Mouse (Mus musculus) hindbrain, embryonic 14.5 days (tissue): ENCODE measurements around the gene Utrn. TPM values are rescaled to one million over a fixed set of nuclear protein-coding genes. Genes with fewer than 3 reads are reported as not detected.

Source experiments
- ATAC-seq: fragments of 200-750 bp; cut with Nextera tagmentation; 2 replicates; pipeline ENCODE4 v1.8.0; 2017; ENCODE audit warnings: moderate number of reproducible peaks, mild to moderate bottlenecking, moderate TSS enrichment, moderate library complexity; ENCODE audit not compliant: low FRiP score
- DNase-seq: peaks from one replicate; pipeline ENCODE4 v3.0.0-alpha.2; 2015; ENCODE audit warnings: low spot score
- H3K27ac ChIP-seq: fragments of 300-500 bp; sonication (generic); 2 replicates; pipeline ENCODE4 v1.5.1; 2014; ENCODE audit warnings: mild to moderate bottlenecking, moderate library complexity
- H3K27me3 ChIP-seq: fragments of 300-500 bp; sonication (generic); 2 replicates; pipeline ENCODE4 v1.6.1; 2014; ENCODE audit warnings: mild to moderate bottlenecking, low read length, mixed read lengths; ENCODE audit not compliant: control insufficient read depth, insufficient read depth
- H3K36me3 ChIP-seq: fragments of 300-500 bp; sonication (generic); replicated peaks from 2 replicates; pipeline ENCODE4 v1.6.1; 2014; ENCODE audit not compliant: control insufficient read depth, insufficient read depth
- H3K4me1 ChIP-seq: fragments of 300-500 bp; sonication (generic); replicated peaks from 2 replicates; pipeline ENCODE4 v1.6.1; 2014; ENCODE audit warnings: antibody characterized with exemption, low read length, mixed read lengths; ENCODE audit not compliant: control insufficient read depth, insufficient read depth
- H3K4me2 ChIP-seq: fragments of 300-500 bp; sonication (generic); replicated peaks from 2 replicates; pipeline ENCODE4 v1.6.1; 2014; ENCODE audit warnings: mild to moderate bottlenecking, moderate library complexity
- H3K4me3 ChIP-seq: fragments of 300-500 bp; sonication (generic); replicated peaks from 2 replicates; pipeline ENCODE4 v1.5.1; 2014; ENCODE audit warnings: mild to moderate bottlenecking, low read length
- H3K9ac ChIP-seq: fragments of 300-500 bp; sonication (generic); 2 replicates; pipeline ENCODE4 v1.6.1; 2014
- H3K9me3 ChIP-seq: fragments of 300-500 bp; sonication (generic); 2 replicates; pipeline ENCODE4 v1.6.1; 2016; ENCODE audit warnings: low read length; ENCODE audit not compliant: control insufficient read depth
- WGBS: fragments of 180-500 bp; shearing (Covaris S2); extraction: QIAGEN DNeasy Blood & Tissue Kit; methylation state at CpG from one replicate; pipeline ENCODE4 v1.1.7; 2014; 5-methylcytosine and 5-hydroxymethylcytosine counted together
- polyA plus RNA-seq: library from polyadenylated mRNA; unstranded; fragments of >200 nt; fragmentation: Nextera tagmentation; extraction: Ambion mirVana; gene quantifications from 2 replicates; pipeline ENCODE4 v1.2.1, GENCODE M21; 2014

Gene Utrn
- polyA plus RNA-seq = 25.0 and 28.2 TPM in 2 replicates

DNA sequence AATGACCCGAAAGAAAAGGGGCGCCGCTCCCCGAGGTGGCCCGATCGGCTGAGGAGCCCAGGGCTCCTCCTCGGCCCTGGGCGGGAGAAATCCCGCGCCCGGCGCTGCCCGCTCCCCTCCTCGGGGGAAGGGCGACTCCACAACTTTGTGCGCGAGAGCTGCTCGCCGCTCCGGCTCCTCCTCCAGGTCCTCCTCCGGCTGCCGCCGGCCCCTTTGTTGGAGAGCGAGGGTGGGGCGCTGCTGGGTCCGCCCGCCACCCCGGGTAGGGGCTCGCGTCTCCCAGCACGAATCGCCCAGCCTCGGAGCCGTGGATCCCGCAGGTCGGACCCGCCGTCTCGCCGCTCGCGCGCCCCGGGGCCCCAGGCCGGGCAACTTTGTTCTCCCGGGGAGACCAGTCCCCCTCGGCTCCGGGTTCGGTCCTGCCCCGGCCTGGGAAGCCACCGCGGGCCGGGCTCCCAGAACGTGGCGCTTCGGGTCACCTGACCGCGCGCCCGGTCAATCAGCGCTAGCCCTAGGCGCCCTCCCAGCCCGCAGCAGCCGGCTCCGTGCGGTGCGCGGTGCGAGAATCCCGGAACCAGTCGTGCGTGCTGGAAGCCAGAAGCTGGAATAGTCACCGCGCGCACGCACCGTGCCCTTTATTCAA is at the start of gene Utrn:
TSS of gene Utrn (minus strand) at position 337 of the 643 bp plus-strand sequence.
- H3K4me2 ChIP-seq = peak within 1 kb of the TSS; percentile 84
- H3K4me1 ChIP-seq = peaks cover 9% of the 10 kb centered on the region
- peak; percentile 63 for DNase-seq
- ATAC-seq = peak; percentile 82
- no peaks in the 10 kb centered on the region for H3K9me3 ChIP-seq
- H3K9ac ChIP-seq = peak within 1 kb of the TSS; percentile 69
- under 1% methylated on average over 67 of the region's 77 CpGs for WGBS
- H3K27me3 ChIP-seq = no peaks in the 10 kb centered on the region
- peak within 1 kb of the TSS; percentile 72 for H3K4me3 ChIP-seq
- peak within 1 kb of the TSS; percentile 65 for H3K27ac ChIP-seq
- no peaks in the 10 kb centered on the region for H3K36me3 ChIP-seq

GRCm38 (mm10) chr10:12917626-12918025 is 48.5 kb upstream of the Utrn start:
- WGBS = 8% methylated on average over 1 of the region's 1 CpGs
- Histone ChIP-seq H3K9ac (no peak overlapping the region), H3K9me3 (no peaks in the 10 kb centered on the region), H3K36me3 (no peaks in the 10 kb centered on the region), H3K4me2 (no peak overlapping the region), H3K27me3 (no peaks in the 10 kb centered on the region), H3K27ac (no peak overlapping the region), H3K4me1 (no peaks in the 10 kb centered on the region), H3K4me3 (no peak overlapping the region)
- ATAC-seq (no peak), DNase-seq (no peak)

DNA sequence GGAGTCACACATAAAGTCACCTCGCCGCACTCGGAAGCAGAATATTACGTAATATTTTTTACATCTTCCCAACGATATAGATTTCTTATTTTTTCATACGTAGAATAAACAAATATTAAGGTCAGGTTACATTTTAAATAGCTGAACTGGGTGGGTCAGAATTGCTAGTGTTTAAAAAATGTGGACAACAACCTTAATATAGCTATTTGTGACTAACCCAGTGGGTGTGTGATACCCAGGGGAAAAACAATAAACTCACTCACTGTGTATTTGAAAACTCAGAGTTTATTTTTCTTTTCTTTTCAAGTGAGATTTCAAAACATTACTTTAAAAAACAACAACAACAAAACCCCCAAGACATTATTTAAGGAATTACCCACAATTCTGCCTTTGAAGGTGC is 47.2 kb upstream of the Utrn start:
- H3K9me3 ChIP-seq = no peaks in the 10 kb centered on the region
- DNase-seq (no peak), ATAC-seq (no peak)
- H3K27ac ChIP-seq = no peak overlapping the region
- H3K9ac ChIP-seq = no peak overlapping the region
- no peaks in the 10 kb centered on the region for H3K36me3 ChIP-seq
- H3K4me3 ChIP-seq = no peak overlapping the region
- WGBS = 91% methylated on average over 6 of the region's 6 CpGs
- no peaks in the 10 kb centered on the region for H3K4me1 ChIP-seq
- no peaks in the 10 kb centered on the region for H3K27me3 ChIP-seq
- H3K4me2 ChIP-seq = no peak overlapping the region

- no peaks in the 10 kb centered on the region for H3K4me1 ChIP-seq
- 85% methylated on average over 7 of the region's 7 CpGs for WGBS
- H3K27me3 ChIP-seq = no peaks in the 10 kb centered on the region
- H3K36me3 ChIP-seq = no peaks in the 10 kb centered on the region
- no peaks in the 10 kb centered on the region for H3K9me3 ChIP-seq
- ATAC-seq (no peak), DNase-seq (no peak)
- H3K4me3 ChIP-seq = no peak overlapping the region
- no peak overlapping the region for H3K4me2 ChIP-seq
- no peak overlapping the region for H3K27ac ChIP-seq
- H3K9ac ChIP-seq = no peak overlapping the region
Measured at GRCm38 (mm10) chr10:12915826-12916225, 46.7 kb upstream of the Utrn start.

GRCm38 (mm10) chr10:12914203-12914602 is 45.0 kb upstream of the Utrn start:
- Histone ChIP-seq H3K4me3 (no peak overlapping the region), H3K27me3 (no peaks in the 10 kb centered on the region), H3K9me3 (no peaks in the 10 kb centered on the region), H3K27ac (no peak overlapping the region), H3K9ac (no peak overlapping the region), H3K4me1 (no peaks in the 10 kb centered on the region), H3K36me3 (no peaks in the 10 kb centered on the region), H3K4me2 (no peak overlapping the region)
- no peak for ATAC-seq
- DNase-seq = no peak
- 97% methylated on average over 1 of the region's 1 CpGs for WGBS

DNA sequence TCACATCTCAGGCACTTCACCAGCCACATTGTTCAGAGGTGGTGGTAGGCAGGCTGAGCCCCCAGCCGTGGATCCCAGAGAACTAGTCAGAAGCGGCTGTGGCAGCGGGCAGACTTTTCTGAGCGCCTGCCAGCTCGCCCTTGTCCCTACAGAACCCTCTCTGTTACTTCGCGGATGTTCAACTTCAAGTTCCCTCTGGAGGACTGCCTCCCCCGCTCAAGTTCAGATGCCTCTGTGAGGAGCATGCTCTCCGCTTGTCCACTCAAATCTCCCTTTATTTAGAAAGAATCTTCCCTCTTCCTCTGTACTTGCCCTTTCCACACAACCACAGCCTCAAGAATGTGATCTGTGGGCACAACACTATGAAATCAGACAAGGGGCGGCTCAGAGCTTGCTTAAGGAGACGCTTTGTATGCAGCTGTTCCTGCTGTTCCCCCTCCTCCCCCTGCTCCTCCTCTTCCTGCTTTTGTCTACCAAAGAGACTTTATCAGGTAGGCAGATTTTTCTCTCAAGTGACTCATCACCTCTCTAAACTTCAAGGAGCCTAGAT is 42.9 kb upstream of the Utrn start:
- Histone ChIP-seq H3K27ac (no peak overlapping the region; the same call in 1 of the 2 replicates), H3K4me1 (no peaks in the 10 kb centered on the region), H3K9me3 (no peaks in the 10 kb centered on the region), H3K36me3 (no peaks in the 10 kb centered on the region), H3K27me3 (no peaks in the 10 kb centered on the region), H3K4me3 (no peak overlapping the region), H3K9ac (no peak overlapping the region), H3K4me2 (peak overlapping the region; percentile 24)
- ATAC-seq = peak; percentile 84
- DNase-seq = no peak
- WGBS = 51% methylated on average over 11 of the region's 11 CpGs

DNA sequence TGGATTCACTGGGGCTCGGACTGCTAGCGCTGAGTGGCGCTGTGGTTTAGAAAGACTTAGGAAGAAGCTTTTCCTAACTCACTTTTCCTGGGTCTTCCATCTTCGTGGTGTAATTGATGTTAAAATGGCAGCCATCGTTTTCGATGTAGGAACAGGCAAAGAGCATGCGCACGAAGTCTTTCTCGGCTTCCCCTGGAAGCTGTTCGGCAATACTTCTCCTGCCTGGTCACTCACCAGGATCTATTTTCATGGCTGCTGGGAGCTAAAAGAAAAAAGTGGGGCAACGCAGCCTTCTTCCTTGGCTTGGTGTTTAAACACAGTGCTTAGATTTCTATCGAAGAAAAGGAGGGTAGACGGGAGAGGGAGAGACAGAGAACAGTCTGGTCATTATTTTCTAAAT is 42.3 kb upstream of the Utrn start:
- Histone ChIP-seq H3K36me3 (no peaks in the 10 kb centered on the region), H3K4me2 (0 out of 2 replicates have a peak overlapping the region, but pooled peaks have one; percentile 24), H3K9ac (no peak overlapping the region), H3K4me3 (no peak overlapping the region), H3K27me3 (no peaks in the 10 kb centered on the region), H3K9me3 (no peaks in the 10 kb centered on the region), H3K4me1 (no peaks in the 10 kb centered on the region), H3K27ac (no peak overlapping the region; the same call in 1 of the 2 replicates)
- ATAC-seq (no peak), DNase-seq (no peak)
- 81% methylated on average over 13 of the region's 13 CpGs for WGBS

DNA sequence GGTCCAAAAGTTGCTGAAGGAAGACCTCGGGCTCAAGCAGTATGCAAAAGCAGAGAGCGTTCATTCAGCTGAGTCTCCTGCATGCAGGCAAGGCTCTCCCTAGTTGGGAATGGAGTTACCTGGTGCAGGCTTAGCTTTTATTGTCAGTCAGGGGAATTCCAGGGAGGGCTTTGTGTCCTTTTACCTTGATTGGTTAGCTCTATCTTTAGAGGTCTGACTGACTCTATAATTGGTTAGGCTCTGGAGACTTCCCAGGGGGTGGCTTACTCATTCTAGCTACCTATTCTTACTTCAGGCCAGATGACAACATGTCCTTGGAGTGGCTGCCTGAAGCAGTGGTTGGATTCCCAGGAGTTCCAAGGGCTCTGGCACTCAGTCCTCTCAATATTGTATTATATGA is 40.7 kb upstream of the Utrn start:
- no peaks in the 10 kb centered on the region for H3K36me3 ChIP-seq
- H3K9me3 ChIP-seq = no peaks in the 10 kb centered on the region
- 88% methylated on average over 2 of the region's 2 CpGs for WGBS
- no peak overlapping the region for H3K27ac ChIP-seq
- no peak for DNase-seq
- no peaks in the 10 kb centered on the region for H3K4me1 ChIP-seq
- H3K4me2 ChIP-seq = no peak overlapping the region
- no peak overlapping the region for H3K4me3 ChIP-seq
- no peak for ATAC-seq
- no peaks in the 10 kb centered on the region for H3K27me3 ChIP-seq
- no peak overlapping the region for H3K9ac ChIP-seq

GRCm38 (mm10) chr10:12909179-12909578 is 40.0 kb upstream of the Utrn start:
- H3K27ac ChIP-seq = no peak overlapping the region
- DNase-seq = no peak
- ATAC-seq = no peak
- 46% methylated on average over 1 of the region's 1 CpGs for WGBS
- H3K27me3 ChIP-seq = no peaks in the 10 kb centered on the region
- no peak overlapping the region for H3K4me3 ChIP-seq
- H3K4me2 ChIP-seq = no peak overlapping the region
- no peaks in the 10 kb centered on the region for H3K36me3 ChIP-seq
- no peak overlapping the region for H3K9ac ChIP-seq
- H3K9me3 ChIP-seq = no peaks in the 10 kb centered on the region
- no peaks in the 10 kb centered on the region for H3K4me1 ChIP-seq
